Mouse (Mus musculus) neutrophil, adult 65 days (primary cell): ENCODE results near the gene Hcn1. TPM values are rescaled to one million over a fixed set of nuclear protein-coding genes. Genes with fewer than 3 reads are reported as not detected.

Source experiments
- total RNA-seq: library from RNA; stranded (reverse); gene quantifications from 2 replicates; pipeline ENCODE4 v1.2.4, GENCODE M21; 2023

Gene Hcn1
- total RNA-seq: not detected in 2 replicates

DNA sequence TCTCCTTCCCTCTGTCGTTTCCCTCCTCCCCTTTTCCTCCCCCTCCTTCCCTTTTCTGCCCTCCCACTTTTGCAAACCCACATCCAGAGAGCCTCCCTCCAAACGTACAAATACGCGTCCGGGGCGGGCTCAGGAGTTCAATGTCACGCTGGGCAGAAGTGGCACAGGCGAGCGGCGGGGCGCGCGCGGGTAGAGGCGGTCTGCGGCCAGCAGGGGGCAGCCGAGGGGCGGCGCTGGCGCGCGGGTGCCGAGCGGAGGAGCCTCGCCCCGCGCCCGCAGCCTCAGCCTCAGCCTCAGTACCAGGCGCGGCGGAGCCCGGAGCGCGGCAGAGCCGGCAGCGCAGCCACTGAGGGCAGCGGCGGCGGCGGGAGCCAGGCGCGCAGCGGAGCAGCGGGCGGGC lies at the start of gene Hcn1:
Gene Hcn1 (plus strand): TSS at position 140 of the 400 bp plus-strand sequence.

